Mouse (Mus musculus): ENCODE data around the gene Olfr427. TPM values are rescaled to one million over a fixed set of nuclear protein-coding genes. Genes with fewer than 3 reads are reported as not detected.

Gene Olfr427
- polyA plus RNA-seq, 1 experiment from 2014 or later = not detected

Other genes with a start within 250 kb of the Olfr427 start
- 3.1 TPM in 2 replicates for gene Ifi211, start 183.8 kb upstream of the Olfr427 start, polyA plus RNA-seq (2014; fragmentation: Nextera tagmentation; extraction: Ambion mirVana)
- 2.7 and 3.7 TPM in 2 replicates for gene Mndal, start 154.4 kb upstream of the Olfr427 start, polyA plus RNA-seq (2014; fragmentation: Nextera tagmentation; extraction: Ambion mirVana)
- 0.31 TPM in 1 of 2 replicates, not detected in the other for gene Ifi203, start 154.2 kb upstream of the Olfr427 start, polyA plus RNA-seq (2014; fragmentation: Nextera tagmentation; extraction: Ambion mirVana)
- not detected in 2 replicates for gene Ifi202b, start 114.1 kb upstream of the Olfr427 start, polyA plus RNA-seq (2014; fragmentation: Nextera tagmentation; extraction: Ambion mirVana)
- 2.4 and 3.1 TPM in 2 replicates for gene Ifi205, start 65.1 kb upstream of the Olfr427 start, polyA plus RNA-seq (2014; fragmentation: Nextera tagmentation; extraction: Ambion mirVana)
- 0.08 TPM in 1 of 2 replicates, not detected in the other for gene Olfr433, start 56.2 kb upstream of the Olfr427 start, polyA plus RNA-seq (2014; fragmentation: Nextera tagmentation; extraction: Ambion mirVana)
- gene Olfr432, start 47.7 kb upstream of the Olfr427 start, polyA plus RNA-seq (2014; fragmentation: Nextera tagmentation; extraction: Ambion mirVana) = not detected in 2 replicates
- not detected in 2 replicates for gene Olfr430, start 30.3 kb upstream of the Olfr427 start, polyA plus RNA-seq (2014; fragmentation: Nextera tagmentation; extraction: Ambion mirVana)
- not detected in 2 replicates for gene Olfr429, start 12.6 kb upstream of the Olfr427 start, polyA plus RNA-seq (2014; fragmentation: Nextera tagmentation; extraction: Ambion mirVana)
- gene Olfr231, start 24.3 kb downstream of the Olfr427 start, polyA plus RNA-seq (2014; fragmentation: Nextera tagmentation; extraction: Ambion mirVana) = not detected in 2 replicates
- gene Olfr424, start 34.6 kb downstream of the Olfr427 start, polyA plus RNA-seq (2014; fragmentation: Nextera tagmentation; extraction: Ambion mirVana) = not detected in 2 replicates
- gene Olfr420, start 58.7 kb downstream of the Olfr427 start, polyA plus RNA-seq (2014; fragmentation: Nextera tagmentation; extraction: Ambion mirVana) = 0.28 and 0.36 TPM in 2 replicates
- 9.3 and 11.2 TPM in 2 replicates for gene Spta1, start 75.9 kb downstream of the Olfr427 start, polyA plus RNA-seq (2014; fragmentation: Nextera tagmentation; extraction: Ambion mirVana)
- gene Olfr419, start 155.2 kb downstream of the Olfr427 start, polyA plus RNA-seq (2014; fragmentation: Nextera tagmentation; extraction: Ambion mirVana) = 0.18 TPM in 1 of 2 replicates, not detected in the other
- gene Mptx1, start 233.6 kb downstream of the Olfr427 start, polyA plus RNA-seq (2014; fragmentation: Nextera tagmentation; extraction: Ambion mirVana) = not detected in 2 replicates

All from heart, embryonic 11.5 days (tissue).